Mouse (Mus musculus): ENCODE measurements at regions not wholly inside any gene's neighbourhood (a gene's known extent, or its start where the extent isn't known, plus 50 kb on each side); places are given as distances from the start of the nearest gene placed in this dataset.

GRCm38 (mm10) chr7:136208879-136209278 lies 492.7 kb upstream of the Mki67 start:
- no peak overlapping the region for H3K4me2 ChIP-seq
- ATAC-seq (replicated peaks) = peak; percentile 61
- peaks cover 22% of the 10 kb centered on the region for H3K4me1 ChIP-seq
- no peaks in the 10 kb centered on the region for H3K27me3 ChIP-seq (replicated peaks)
- H3K9ac ChIP-seq = no peak overlapping the region
- no peaks in the 10 kb centered on the region for H3K9me3 ChIP-seq
- H3K36me3 ChIP-seq (replicated peaks) = no peaks in the 10 kb centered on the region
- WGBS = 27% methylated on average over 12 of the region's 12 CpGs
- peak overlapping the region; percentile 42 for H3K27ac ChIP-seq
- H3K4me3 ChIP-seq = no peak overlapping the region

- no peak overlapping the region for H3K4me3 ChIP-seq
- H3K4me2 ChIP-seq = peak overlapping the region; percentile 46
- WGBS = 6% methylated on average over 31 of the region's 31 CpGs
- no peaks in the 10 kb centered on the region for H3K36me3 ChIP-seq (replicated peaks)
- H3K27me3 ChIP-seq (replicated peaks) = no peaks in the 10 kb centered on the region
- H3K27ac ChIP-seq = peak overlapping the region; percentile 85
- ATAC-seq (replicated peaks) = peak; percentile 92
- no peaks in the 10 kb centered on the region for H3K9me3 ChIP-seq
- no peak overlapping the region for H3K9ac ChIP-seq
- H3K4me1 ChIP-seq = peaks cover 22% of the 10 kb centered on the region
Observed at GRCm38 (mm10) chr7:136209299-136210171, 493.4 kb upstream of the Mki67 start.

GRCm38 (mm10) chr7:136212492-136212891 lies 496.3 kb upstream of the Mki67 start:
- H3K4me3 ChIP-seq = no peak overlapping the region
- H3K27ac ChIP-seq = no peak overlapping the region
- H3K9ac ChIP-seq = no peak overlapping the region
- H3K4me1 ChIP-seq = peaks cover 22% of the 10 kb centered on the region
- no peaks in the 10 kb centered on the region for H3K27me3 ChIP-seq (replicated peaks)
- no peak for ATAC-seq (replicated peaks)
- H3K9me3 ChIP-seq = no peaks in the 10 kb centered on the region
- H3K36me3 ChIP-seq (replicated peaks) = no peaks in the 10 kb centered on the region
- H3K4me2 ChIP-seq = no peak overlapping the region
- 61% methylated on average over 8 of the region's 8 CpGs for WGBS

GRCm38 (mm10) chr7:136213057-136213961 lies 497.1 kb upstream of the Mki67 start:
- no peak overlapping the region for H3K4me3 ChIP-seq
- ATAC-seq (replicated peaks) = no peak
- no peak overlapping the region for H3K9ac ChIP-seq
- H3K27ac ChIP-seq = no peak overlapping the region
- peaks cover 26% of the 10 kb centered on the region for H3K4me1 ChIP-seq
- no peaks in the 10 kb centered on the region for H3K9me3 ChIP-seq
- WGBS = 39% methylated on average over 11 of the region's 11 CpGs
- H3K4me2 ChIP-seq = no peak overlapping the region
- no peaks in the 10 kb centered on the region for H3K36me3 ChIP-seq (replicated peaks)
- no peaks in the 10 kb centered on the region for H3K27me3 ChIP-seq (replicated peaks)

GRCm38 (mm10) chr7:136213962-136214308 lies 497.8 kb upstream of the Mki67 start:
- H3K27ac ChIP-seq = no peak overlapping the region
- no peaks in the 10 kb centered on the region for H3K9me3 ChIP-seq
- no peak overlapping the region for H3K4me2 ChIP-seq
- H3K36me3 ChIP-seq (replicated peaks) = no peaks in the 10 kb centered on the region
- H3K4me3 ChIP-seq = no peak overlapping the region
- no peak for ATAC-seq (replicated peaks)
- peaks cover 29% of the 10 kb centered on the region for H3K4me1 ChIP-seq
- no peak overlapping the region for H3K9ac ChIP-seq
- no peaks in the 10 kb centered on the region for H3K27me3 ChIP-seq (replicated peaks)
- 75% methylated on average over 3 of the region's 3 CpGs for WGBS

GRCm38 (mm10) chr7:136214415-136214814 lies 498.3 kb upstream of the Mki67 start:
- no peak overlapping the region for H3K4me2 ChIP-seq
- no peak overlapping the region for H3K4me3 ChIP-seq
- H3K4me1 ChIP-seq = peaks cover 29% of the 10 kb centered on the region
- H3K27ac ChIP-seq = no peak overlapping the region
- no peaks in the 10 kb centered on the region for H3K9me3 ChIP-seq
- H3K27me3 ChIP-seq (replicated peaks) = no peaks in the 10 kb centered on the region
- no peaks in the 10 kb centered on the region for H3K36me3 ChIP-seq (replicated peaks)
- no peak for ATAC-seq (replicated peaks)
- H3K9ac ChIP-seq = no peak overlapping the region
- 65% methylated on average over 4 of the region's 4 CpGs for WGBS

- Histone ChIP-seq H3K9ac (no peak overlapping the region), H3K9me3 (no peaks in the 10 kb centered on the region), H3K36me3 (replicated peaks) (no peaks in the 10 kb centered on the region), H3K4me1 (peaks cover 36% of the 10 kb centered on the region), H3K4me2 (no peak overlapping the region), H3K27ac (no peak overlapping the region), H3K4me3 (no peak overlapping the region), H3K27me3 (replicated peaks) (no peaks in the 10 kb centered on the region)
- ATAC-seq (replicated peaks) = no peak
Observed at GRCm38 (mm10) chr7:136216734-136217133, 500.6 kb upstream of the Mki67 start.

GRCm38 (mm10) chr7:136219564-136220244 lies 503.5 kb upstream of the Mki67 start:
- Histone ChIP-seq H3K36me3 (replicated peaks) (no peaks in the 10 kb centered on the region), H3K9me3 (no peaks in the 10 kb centered on the region), H3K4me3 (no peak overlapping the region), H3K4me1 (peaks cover 31% of the 10 kb centered on the region), H3K27me3 (replicated peaks) (0 out of 2 replicates have a peak, but pooled peaks cover 2% of the 10 kb centered on the region), H3K27ac (peak overlapping the region; percentile 51), H3K4me2 (no peak overlapping the region), H3K9ac (no peak overlapping the region)
- peak; percentile 40; the same call in 1 of the 2 replicates for ATAC-seq (replicated peaks)
- WGBS = 29% methylated on average over 14 of the region's 14 CpGs

GRCm38 (mm10) chr7:136220245-136221167 lies 504.3 kb upstream of the Mki67 start:
- H3K27me3 ChIP-seq (replicated peaks) = 0 out of 2 replicates have a peak, but pooled peaks cover 2% of the 10 kb centered on the region
- no peaks in the 10 kb centered on the region for H3K9me3 ChIP-seq
- H3K27ac ChIP-seq = peak overlapping the region; percentile 51
- ATAC-seq (replicated peaks) = peak; percentile 72
- WGBS = 6% methylated on average over 5 of the region's 5 CpGs
- H3K4me3 ChIP-seq = no peak overlapping the region
- no peaks in the 10 kb centered on the region for H3K36me3 ChIP-seq (replicated peaks)
- no peak overlapping the region for H3K9ac ChIP-seq
- peaks cover 33% of the 10 kb centered on the region for H3K4me1 ChIP-seq
- no peak overlapping the region for H3K4me2 ChIP-seq

GRCm38 (mm10) chr7:136221620-136222019 lies 505.5 kb upstream of the Mki67 start:
- no peak overlapping the region for H3K9ac ChIP-seq
- H3K36me3 ChIP-seq (replicated peaks) = no peaks in the 10 kb centered on the region
- H3K27ac ChIP-seq = 0 out of 2 replicates have a peak overlapping the region, but pooled peaks have one; percentile 13
- H3K27me3 ChIP-seq (replicated peaks) = 0 out of 2 replicates have a peak, but pooled peaks cover 2% of the 10 kb centered on the region
- no peaks in the 10 kb centered on the region for H3K9me3 ChIP-seq
- ATAC-seq (replicated peaks) = no peak
- WGBS = 92% methylated on average over 7 of the region's 7 CpGs
- H3K4me3 ChIP-seq = no peak overlapping the region
- peaks cover 33% of the 10 kb centered on the region for H3K4me1 ChIP-seq
- no peak overlapping the region for H3K4me2 ChIP-seq

- 58% methylated on average over 7 of the region's 7 CpGs for WGBS
- H3K4me2 ChIP-seq = no peak overlapping the region
- H3K27me3 ChIP-seq (replicated peaks) = 0 out of 2 replicates have a peak, but pooled peaks cover 2% of the 10 kb centered on the region
- H3K9ac ChIP-seq = no peak overlapping the region
- no peak overlapping the region for H3K4me3 ChIP-seq
- H3K36me3 ChIP-seq (replicated peaks) = no peaks in the 10 kb centered on the region
- no peak for ATAC-seq (replicated peaks)
- H3K4me1 ChIP-seq = peaks cover 15% of the 10 kb centered on the region
- H3K9me3 ChIP-seq = no peaks in the 10 kb centered on the region
- H3K27ac ChIP-seq = no peak overlapping the region
Observed at GRCm38 (mm10) chr7:136226031-136226430, 509.9 kb upstream of the Mki67 start.
